Mouse (Mus musculus) liver, postnatal 0 days (tissue): ENCODE measurements around the gene Dnajc30. TPM values are rescaled to one million over a fixed set of nuclear protein-coding genes. Genes with fewer than 3 reads are reported as not detected.

Source experiments
- ATAC-seq: fragments of 200-750 bp; cut with Nextera tagmentation; 2 replicates; pipeline ENCODE4 v1.8.0; 2017; ENCODE audit warnings: mild to moderate bottlenecking, moderate library complexity
- DNase-seq: peaks from one replicate; pipeline ENCODE4 v3.0.0-alpha.2; 2016
- H3K27ac ChIP-seq: fragments of 300-500 bp; sonication (generic); 2 replicates; pipeline ENCODE4 v1.5.1; 2014; ENCODE audit warnings: antibody characterized with exemption, moderate library complexity, mild to moderate bottlenecking, low read depth
- H3K27me3 ChIP-seq: fragments of 300-500 bp; sonication (generic); 2 replicates; pipeline ENCODE4 v1.6.1; 2014; ENCODE audit warnings: low read length, control low read depth, mixed read lengths; ENCODE audit not compliant: insufficient read depth
- H3K36me3 ChIP-seq: fragments of 300-500 bp; sonication (generic); replicated peaks from 2 replicates; pipeline ENCODE4 v1.6.1; 2014; ENCODE audit warnings: mild to moderate bottlenecking, control low read depth, low read length, moderate library complexity, mixed read lengths; ENCODE audit not compliant: insufficient read depth
- H3K4me1 ChIP-seq: fragments of 300-500 bp; sonication (generic); 2 replicates; pipeline ENCODE4 v1.6.1; 2014; ENCODE audit warnings: antibody characterized with exemption, mild to moderate bottlenecking, control low read depth; ENCODE audit not compliant: insufficient read depth
- H3K4me2 ChIP-seq: fragments of 300-500 bp; sonication (generic); 2 replicates; pipeline ENCODE4 v1.6.1; 2014; ENCODE audit warnings: low read depth, mild to moderate bottlenecking, low read length, moderate library complexity, mixed read lengths
- H3K4me3 ChIP-seq: fragments of 300-500 bp; sonication (generic); 2 replicates; pipeline ENCODE4 v1.5.1; 2014; ENCODE audit warnings: low read depth, low read length
- H3K9ac ChIP-seq: fragments of 300-500 bp; sonication (generic); replicated peaks from 2 replicates; pipeline ENCODE4 v1.6.1; 2014; ENCODE audit warnings: mild to moderate bottlenecking, moderate library complexity
- H3K9me3 ChIP-seq: fragments of 300-500 bp; sonication (generic); 2 replicates; pipeline ENCODE4 v1.6.1; 2016; ENCODE audit warnings: mild to moderate bottlenecking, control low read depth, low read length, mixed read lengths
- CTCF ChIP-seq: sonication (generic); IDR thresholded peaks from 2 replicates; pipeline ENCODE4 v1.5.1; 2016; ENCODE audit warnings: antibody characterized with exemption, low read depth
- EP300 ChIP-seq: IDR thresholded peaks from 2 replicates; pipeline ENCODE4 v1.6.1; 2016; ENCODE audit warnings: antibody characterized with exemption, low read depth, mild to moderate bottlenecking
- WGBS: fragments of 180-500 bp; shearing (Covaris S2); extraction: QIAGEN DNeasy Blood & Tissue Kit; methylation state at CpG from one replicate; pipeline ENCODE4 v1.1.7; 2014; ENCODE audit not compliant: insufficient replicate concordance; 5-methylcytosine and 5-hydroxymethylcytosine counted together
- polyA plus RNA-seq: library from polyadenylated mRNA; unstranded; fragments of >200 nt; fragmentation: Nextera tagmentation; extraction: Ambion mirVana; gene quantifications from 2 replicates; pipeline ENCODE4 v1.2.1, GENCODE M21; 2015

Dnajc30 gene
- polyA plus RNA-seq, 1 experiment from 2014 or later: 28.7 TPM

GRCm38 (mm10) chr5:135035608-135036359 is 28.2 kb upstream of the Dnajc30 start:
- Histone ChIP-seq H3K27ac (peak overlapping the region; percentile 69), H3K4me1 (peaks cover 23% of the 10 kb centered on the region), H3K27me3 (no peaks in the 10 kb centered on the region), H3K9ac (0 out of 2 replicates have a peak overlapping the region, but pooled peaks have one; percentile 16), H3K4me2 (no peak overlapping the region), H3K4me3 (no peak overlapping the region), H3K36me3 (no peaks in the 10 kb centered on the region; the same call in 1 of the 2 replicates), H3K9me3 (peaks cover 2% of the 10 kb centered on the region)
- 53% methylated on average over 18 of the region's 18 CpGs for WGBS
- TF ChIP-seq CTCF (no peak), EP300 (no peak; the same call in 1 of the 2 replicates)
- DNase-seq (peak; percentile 57), ATAC-seq (peak; percentile 91)

- H3K4me3 ChIP-seq: no peak overlapping the region
- no peak for ATAC-seq
- H3K4me2 ChIP-seq: no peak overlapping the region
- WGBS: 84% methylated on average over 3 of the region's 3 CpGs
- H3K36me3 ChIP-seq: no peaks in the 10 kb centered on the region; the same call in 1 of the 2 replicates
- no peaks in the 10 kb centered on the region for H3K27me3 ChIP-seq
- no peak for DNase-seq
- H3K9me3 ChIP-seq: peaks cover 2% of the 10 kb centered on the region
- H3K27ac ChIP-seq: no peak overlapping the region
- TF ChIP-seq EP300 (no peak), CTCF (no peak)
- H3K4me1 ChIP-seq: peaks cover 26% of the 10 kb centered on the region
- no peak overlapping the region for H3K9ac ChIP-seq
These were observed 26.1 kb upstream of the Dnajc30 start for GRCm38 (mm10) chr5:135037946-135038345.

GRCm38 (mm10) chr5:135039541-135039940 is 24.5 kb upstream of the Dnajc30 start:
- ATAC-seq (no peak), DNase-seq (no peak)
- no peak overlapping the region for H3K9ac ChIP-seq
- H3K27me3 ChIP-seq: no peaks in the 10 kb centered on the region
- peaks cover 26% of the 10 kb centered on the region for H3K4me1 ChIP-seq
- TF ChIP-seq CTCF (no peak), EP300 (no peak)
- no peak overlapping the region for H3K4me3 ChIP-seq
- no peak overlapping the region for H3K4me2 ChIP-seq
- H3K27ac ChIP-seq: no peak overlapping the region
- H3K9me3 ChIP-seq: peaks cover 2% of the 10 kb centered on the region
- 59% methylated on average over 9 of the region's 9 CpGs for WGBS
- no peaks in the 10 kb centered on the region; the same call in 1 of the 2 replicates for H3K36me3 ChIP-seq

- no peak overlapping the region for H3K4me2 ChIP-seq
- no peak for DNase-seq
- H3K4me3 ChIP-seq: no peak overlapping the region
- H3K4me1 ChIP-seq: peaks cover 26% of the 10 kb centered on the region
- H3K9ac ChIP-seq: peak overlapping the region; percentile 21; the same call in 1 of the 2 replicates
- H3K9me3 ChIP-seq: no peaks in the 10 kb centered on the region
- WGBS: 35% methylated on average over 6 of the region's 6 CpGs
- no peak overlapping the region for H3K27ac ChIP-seq
- no peak for TF ChIP-seq CTCF
- TF ChIP-seq EP300: no peak
- no peaks in the 10 kb centered on the region; the same call in 1 of the 2 replicates for H3K36me3 ChIP-seq
- no peaks in the 10 kb centered on the region for H3K27me3 ChIP-seq
- ATAC-seq: no peak
These were observed 23.9 kb upstream of the Dnajc30 start for GRCm38 (mm10) chr5:135040059-135040458.

- Histone ChIP-seq H3K27me3 (no peaks in the 10 kb centered on the region), H3K4me1 (peaks cover 22% of the 10 kb centered on the region), H3K4me2 (no peak overlapping the region), H3K36me3 (peaks cover 3% of the 10 kb centered on the region; the same call in 1 of the 2 replicates), H3K9ac (no peak overlapping the region; the same call in 1 of the 2 replicates), H3K9me3 (no peaks in the 10 kb centered on the region), H3K27ac (no peak overlapping the region), H3K4me3 (no peak overlapping the region)
- 57% methylated on average over 11 of the region's 11 CpGs for WGBS
- no peak for ATAC-seq
- no peak for TF ChIP-seq CTCF
- TF ChIP-seq EP300: no peak
- DNase-seq: no peak
These were observed 23.2 kb upstream of the Dnajc30 start for GRCm38 (mm10) chr5:135040777-135041176.

GRCm38 (mm10) chr5:135042105-135042788 is 21.8 kb upstream of the Dnajc30 start:
- peak overlapping the region; percentile 51 for H3K4me2 ChIP-seq
- H3K4me3 ChIP-seq: no peak overlapping the region
- H3K9me3 ChIP-seq: no peaks in the 10 kb centered on the region
- no peaks in the 10 kb centered on the region for H3K27me3 ChIP-seq
- 55% methylated on average over 18 of the region's 21 CpGs for WGBS
- peaks cover 5% of the 10 kb centered on the region; the same call in 1 of the 2 replicates for H3K36me3 ChIP-seq
- H3K4me1 ChIP-seq: peaks cover 15% of the 10 kb centered on the region
- peak; percentile 52 for DNase-seq
- H3K9ac ChIP-seq: no peak overlapping the region
- TF ChIP-seq EP300 (no peak), CTCF (no peak)
- H3K27ac ChIP-seq: peak overlapping the region; percentile 34; the same call in 1 of the 2 replicates
- peak; percentile 81 for ATAC-seq
